Mouse (Mus musculus): Measurements from ENCODE around the gene Kptn.

Gene Kptn

DNA sequence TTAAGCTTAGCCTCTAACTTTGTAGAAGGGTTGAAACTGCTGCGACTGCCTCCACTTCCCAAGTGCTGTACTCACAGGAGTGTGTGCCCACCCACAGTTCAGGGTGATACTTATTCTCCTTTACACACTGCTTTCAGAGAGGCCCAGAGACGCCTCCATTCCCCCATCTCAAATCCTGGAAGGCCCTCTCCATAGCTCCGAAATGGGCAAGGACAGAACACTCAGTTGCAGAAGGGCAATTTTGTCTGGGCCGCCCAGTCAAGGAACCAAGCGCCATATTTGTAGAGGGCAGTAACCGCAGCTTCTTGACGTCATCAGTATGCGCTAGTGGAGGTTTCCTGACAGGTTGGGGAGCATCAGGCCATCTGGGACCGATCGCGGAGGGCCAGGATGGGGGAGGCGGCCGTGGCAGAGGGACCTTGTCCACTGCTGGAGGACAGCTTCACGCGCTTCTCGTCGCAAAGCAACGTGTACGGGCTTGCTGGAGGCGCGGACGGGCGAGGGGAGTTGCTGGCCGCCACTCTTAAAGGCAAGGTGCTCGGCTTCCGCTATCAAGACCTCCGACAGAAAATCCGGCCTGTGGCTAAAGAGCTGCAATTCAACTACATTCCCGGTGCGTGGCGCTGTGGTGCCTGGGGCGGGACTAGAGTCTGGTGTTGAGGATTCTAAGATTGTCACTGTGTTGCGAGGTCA, at the start of gene Kptn:
Kptn (plus strand) TSS at position 327 of the 693 bp plus-strand sequence.
- DNase-seq (ENCODE audit: low spot score), result peak; percentile 95

DNA sequence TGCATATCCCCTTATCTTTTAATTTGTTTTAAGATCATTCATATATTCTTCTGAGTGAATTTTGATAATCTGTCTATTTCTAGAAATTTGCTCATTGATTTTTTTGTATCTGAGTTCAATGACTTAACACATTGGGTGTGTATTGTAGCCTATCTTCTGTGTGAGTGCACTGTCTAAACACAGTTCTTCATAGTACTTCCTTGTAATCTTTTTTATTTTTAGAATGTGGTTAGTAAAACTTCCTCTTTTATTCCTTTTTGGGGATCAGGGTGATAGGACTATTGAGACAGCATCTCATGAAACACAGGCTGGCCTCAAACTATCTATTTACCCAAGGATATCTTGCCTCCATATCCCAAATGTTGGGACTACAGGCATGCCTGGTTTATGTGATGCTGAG, 48.8 kb upstream of the Kptn start:
- no peak for DNase-seq (ENCODE audit: low spot score)

DNA sequence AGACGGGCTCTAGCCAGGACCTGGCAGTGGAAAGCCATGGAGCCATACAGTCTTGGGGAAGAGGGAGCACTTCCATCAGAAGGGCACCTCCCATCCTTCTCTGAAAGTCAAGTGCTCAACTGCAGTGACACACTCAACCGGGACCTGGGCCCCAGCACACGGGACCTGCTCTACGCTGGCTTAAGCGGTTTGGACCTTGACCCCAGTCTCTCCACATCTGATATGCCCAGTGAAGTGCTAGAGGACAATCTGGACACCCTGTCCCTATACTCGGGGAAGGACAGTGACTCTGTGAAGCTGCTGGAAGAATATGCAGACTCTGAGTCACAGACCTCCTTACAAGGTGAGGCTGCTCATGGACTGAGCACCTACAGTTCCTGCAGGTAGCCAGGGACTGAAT, 47.8 kb upstream of the Kptn start:
- no peak for DNase-seq (ENCODE audit: low spot score)

DNA sequence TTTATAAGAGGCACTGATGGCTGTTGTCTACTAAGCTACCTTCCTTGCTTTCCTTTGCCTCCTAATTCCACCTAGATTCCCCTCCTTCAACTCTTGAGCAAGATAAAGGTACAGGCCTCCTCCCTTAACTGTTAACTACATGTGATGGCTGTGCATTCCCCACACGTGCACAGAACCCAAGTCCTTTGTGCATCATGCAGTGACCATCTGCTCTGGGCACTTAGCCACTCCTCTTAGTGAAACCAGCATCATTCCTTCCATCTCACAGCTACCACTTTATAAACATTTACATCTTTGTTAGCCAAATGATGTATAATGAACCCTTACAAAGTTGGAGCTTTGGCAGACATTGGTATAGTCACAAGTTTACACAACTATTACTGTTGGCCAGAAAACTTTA, 39.7 kb upstream of the Kptn start:
- DNase-seq (ENCODE audit: low spot score), result no peak

DNA sequence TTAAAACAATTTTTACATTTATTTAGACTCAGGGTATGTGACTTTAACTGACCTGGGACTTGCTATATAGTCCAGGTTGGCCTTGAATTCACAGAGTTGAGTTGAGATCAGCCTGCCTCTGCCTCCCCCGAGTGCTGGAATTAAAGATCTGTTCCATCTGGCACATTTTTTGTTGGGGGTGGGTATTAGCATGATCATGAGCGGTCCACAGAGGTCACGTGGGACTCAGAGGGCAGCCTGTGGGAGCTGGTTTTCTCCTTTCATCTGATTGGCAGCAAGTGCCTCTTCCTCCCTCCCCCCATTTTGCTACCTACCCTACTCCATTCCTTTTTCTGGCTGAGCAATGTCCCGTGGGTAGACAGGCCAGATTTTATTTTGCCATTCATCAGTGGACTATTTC, 39.1 kb upstream of the Kptn start:
- DNase-seq (ENCODE audit: low spot score), result no peak

DNA sequence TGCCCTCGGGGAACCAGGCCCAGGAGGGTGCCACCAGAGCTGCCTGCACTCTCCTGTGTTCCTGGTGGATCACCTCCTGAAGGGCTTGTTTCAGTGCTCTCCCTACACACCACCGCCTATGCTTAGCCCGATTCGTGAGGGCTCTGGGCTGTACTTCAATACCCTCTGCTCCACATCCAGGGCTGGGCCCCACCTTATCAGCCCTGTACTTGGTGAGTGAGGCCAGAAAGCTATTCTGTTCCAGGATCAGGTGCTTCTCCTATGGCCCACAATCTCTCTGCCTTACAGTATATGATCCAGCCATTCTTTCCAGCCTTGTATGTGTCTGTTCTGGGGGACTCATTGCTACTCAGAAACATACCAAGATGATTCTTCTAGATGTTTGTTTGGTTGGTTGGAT, 36.3 kb upstream of the Kptn start:
- DNase-seq (ENCODE audit: low spot score), result no peak

DNA sequence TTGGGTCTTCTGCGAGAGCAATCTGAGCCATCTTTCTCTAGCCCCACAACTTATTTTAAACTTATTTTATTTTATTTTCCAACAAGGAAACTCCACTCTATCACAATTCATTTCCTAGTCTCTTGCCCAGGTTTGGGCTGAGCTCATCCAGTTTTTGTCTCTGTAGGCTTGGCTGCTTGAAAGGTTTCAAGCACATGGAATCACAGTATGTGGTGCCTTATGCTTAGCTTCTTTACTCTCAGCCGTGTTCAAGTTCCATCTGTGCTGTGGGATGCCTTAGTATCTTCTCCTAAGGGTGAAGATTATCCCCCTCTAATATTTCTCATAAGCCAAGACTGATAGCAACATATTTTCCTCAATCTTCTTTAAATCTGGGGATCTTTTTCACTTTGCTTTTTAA, 32.1 kb upstream of the Kptn start:
- DNase-seq (ENCODE audit: low spot score), result no peak

DNA sequence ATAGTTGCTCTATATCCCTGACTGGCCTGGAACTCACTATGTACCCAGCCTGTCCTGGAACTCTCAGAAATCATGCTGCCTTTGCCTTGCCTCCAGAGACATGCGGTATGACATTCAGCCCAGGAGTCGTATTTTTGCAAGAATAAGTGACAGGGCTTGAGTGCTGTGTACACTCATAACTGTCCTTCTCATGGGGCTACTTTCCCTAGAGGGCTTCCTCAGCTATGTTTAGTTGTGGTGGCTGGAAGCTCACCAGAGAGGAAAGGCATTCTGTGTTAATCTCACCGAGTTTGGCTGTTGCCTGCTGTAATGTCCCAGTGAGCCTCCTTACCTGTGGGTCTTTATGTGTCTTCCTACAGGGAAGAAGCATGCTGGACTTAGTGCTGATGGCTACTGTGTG, 25.1 kb upstream of the Kptn start:
- DNase-seq (ENCODE audit: low spot score), result no peak

DNA sequence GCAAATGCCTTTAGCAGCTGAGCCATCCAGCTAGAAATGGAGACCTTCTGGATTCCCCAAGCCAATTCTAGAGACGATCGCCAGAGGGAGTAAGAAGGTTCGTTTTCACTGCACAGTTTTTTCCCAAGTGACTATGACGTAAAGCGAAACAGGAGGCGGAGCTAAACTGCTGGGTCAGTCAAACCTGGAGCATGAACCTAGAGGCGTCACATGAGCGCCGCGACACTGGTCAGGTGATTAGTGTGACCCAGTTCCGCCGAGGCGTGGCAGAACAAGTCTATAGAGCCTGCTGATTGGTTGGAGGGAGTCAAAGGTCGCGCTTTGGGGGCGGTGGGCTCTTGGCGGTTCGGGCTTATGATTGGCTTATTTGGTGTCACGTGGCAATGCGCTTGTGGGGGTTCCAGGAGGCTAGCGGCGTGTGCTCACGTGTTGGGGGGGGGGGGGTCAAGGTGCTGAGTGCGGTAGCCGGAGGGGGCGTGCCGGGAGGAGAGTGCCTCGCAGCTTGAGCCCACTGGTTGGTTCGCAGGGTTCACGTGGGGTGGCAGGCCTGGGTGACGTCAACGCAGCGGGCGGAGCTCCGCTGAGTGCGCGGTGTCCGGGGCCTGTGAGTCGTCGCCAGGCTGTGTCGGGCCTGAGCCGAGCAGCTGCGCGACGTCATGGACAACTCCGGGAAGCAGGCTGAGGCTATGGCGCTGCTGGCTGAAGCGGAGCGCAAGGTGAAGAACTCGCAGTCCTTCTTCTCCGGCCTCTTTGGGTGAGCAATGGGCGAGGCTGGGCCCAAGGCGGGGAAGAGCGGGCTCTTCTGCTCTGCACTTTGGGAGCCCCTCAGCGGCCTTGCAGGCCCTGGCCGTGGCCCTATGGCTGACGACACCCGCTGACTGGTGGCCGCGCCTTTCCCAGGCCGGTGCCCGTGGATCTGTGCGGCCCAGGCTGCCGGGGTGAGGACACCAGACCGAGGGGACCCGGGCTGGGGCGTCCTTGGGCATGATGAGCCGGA, 21.4 kb upstream of the Kptn start, which contains the start of gene Napa:
Napa (plus strand) TSS at position 438 of the 997 bp plus-strand sequence.
- peak; percentile 83 for DNase-seq (ENCODE audit: low spot score)

DNA sequence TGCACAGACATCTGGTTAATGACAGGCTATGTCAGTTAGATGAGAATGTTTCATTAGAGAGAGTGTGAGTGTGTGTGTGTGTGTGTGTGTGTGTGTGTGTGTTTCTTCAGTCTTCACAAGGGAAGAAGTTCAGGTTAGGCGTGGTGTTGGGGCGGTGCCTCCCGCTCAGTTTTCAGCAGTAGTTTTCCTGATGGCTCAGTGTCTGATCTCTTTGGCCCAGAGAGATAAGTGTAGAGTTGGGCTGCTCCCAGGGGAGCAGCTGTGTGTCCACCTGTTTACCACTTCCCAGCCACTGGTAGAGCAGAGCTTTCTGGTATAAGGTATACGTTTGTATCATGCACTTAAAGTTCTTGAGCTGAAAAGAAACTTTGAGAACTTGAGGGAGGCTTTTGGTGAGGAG, 19.8 kb upstream of the Kptn start:
- no peak for DNase-seq (ENCODE audit: low spot score)

DNA sequence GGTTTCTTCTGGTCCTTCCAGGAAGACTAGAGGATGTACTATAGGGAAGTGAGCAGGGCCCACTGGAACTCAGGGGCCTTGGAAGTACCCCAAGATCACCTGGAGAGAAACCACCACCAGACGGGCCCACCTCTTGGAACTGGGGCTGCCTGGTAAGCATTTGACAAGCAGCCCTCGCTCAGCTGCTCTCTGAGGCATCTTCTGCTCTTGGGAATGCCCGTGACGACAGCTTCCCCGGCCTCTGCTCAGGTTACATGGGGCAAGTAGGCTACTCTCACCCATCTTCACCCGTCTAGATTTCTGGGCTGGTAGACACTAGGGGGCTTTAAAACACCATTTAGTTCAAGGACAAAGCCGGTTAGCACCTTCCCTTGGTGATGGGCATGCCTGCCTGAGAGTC, 18.6 kb upstream of the Kptn start:
- no peak for DNase-seq (ENCODE audit: low spot score)

DNA sequence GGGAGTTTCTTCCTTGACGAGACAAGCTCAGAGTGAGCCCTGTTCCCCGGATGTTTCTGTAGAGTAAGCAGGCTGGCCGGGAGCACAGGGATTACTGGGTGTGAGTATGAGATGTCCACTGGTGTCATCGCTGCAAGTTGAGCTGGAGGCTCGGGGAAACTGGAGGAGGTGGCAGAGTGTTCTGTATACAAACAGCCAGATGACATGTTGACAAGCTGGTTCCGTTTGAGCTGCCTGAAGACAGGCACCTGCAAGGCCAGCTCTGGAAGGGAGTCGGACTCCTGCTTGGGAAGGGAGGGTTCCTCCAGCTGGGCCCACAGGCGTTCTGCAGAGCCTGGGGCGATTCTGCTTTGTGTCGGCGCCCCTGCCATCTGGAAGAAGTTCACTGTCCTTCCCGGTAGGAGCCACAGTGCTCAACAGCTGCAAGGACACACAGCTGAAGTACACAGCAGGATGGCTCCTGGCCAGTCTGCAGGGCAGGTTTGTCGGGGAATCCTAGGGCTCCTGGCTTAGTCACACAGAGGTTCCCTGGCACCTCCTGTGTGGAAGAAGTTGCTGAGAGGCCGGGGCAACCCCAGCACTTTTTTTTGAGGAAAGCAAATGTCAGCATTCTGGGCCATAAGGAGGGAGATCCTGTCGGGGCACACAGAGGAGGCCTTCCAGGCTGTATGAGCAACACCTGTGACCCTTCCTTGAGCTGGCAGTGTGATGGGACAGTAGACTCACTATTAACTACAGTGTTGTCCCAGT, 17.8 kb upstream of the Kptn start:
- DNase-seq (ENCODE audit: low spot score), result no peak

DNA sequence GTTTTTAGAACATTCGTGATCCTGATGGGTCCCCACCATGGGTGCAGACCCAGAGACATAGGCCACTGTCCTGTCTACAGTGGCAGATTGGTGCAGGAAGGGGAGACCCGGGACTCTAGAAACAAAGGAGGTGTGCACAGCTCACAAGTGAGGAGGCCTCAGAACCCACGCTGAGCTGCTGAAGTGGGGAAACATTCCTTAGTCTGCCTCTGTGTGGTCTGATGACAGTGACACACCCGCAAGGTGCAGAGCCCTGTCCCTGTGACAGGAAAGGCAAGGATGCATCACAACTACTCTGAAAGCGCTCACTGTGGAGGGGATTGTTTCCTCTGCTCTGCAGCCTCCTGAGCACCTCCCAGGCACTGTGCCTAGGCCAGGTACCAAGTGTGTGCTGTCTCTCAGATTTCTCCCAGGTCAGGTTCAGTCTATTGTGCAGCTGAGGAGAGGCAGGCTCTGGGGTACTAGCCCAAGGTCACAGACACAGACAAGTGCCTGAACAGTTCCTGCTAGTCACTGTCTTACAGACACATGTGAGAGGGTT, 16.9 kb upstream of the Kptn start:
- no peak for DNase-seq (ENCODE audit: low spot score)

DNA sequence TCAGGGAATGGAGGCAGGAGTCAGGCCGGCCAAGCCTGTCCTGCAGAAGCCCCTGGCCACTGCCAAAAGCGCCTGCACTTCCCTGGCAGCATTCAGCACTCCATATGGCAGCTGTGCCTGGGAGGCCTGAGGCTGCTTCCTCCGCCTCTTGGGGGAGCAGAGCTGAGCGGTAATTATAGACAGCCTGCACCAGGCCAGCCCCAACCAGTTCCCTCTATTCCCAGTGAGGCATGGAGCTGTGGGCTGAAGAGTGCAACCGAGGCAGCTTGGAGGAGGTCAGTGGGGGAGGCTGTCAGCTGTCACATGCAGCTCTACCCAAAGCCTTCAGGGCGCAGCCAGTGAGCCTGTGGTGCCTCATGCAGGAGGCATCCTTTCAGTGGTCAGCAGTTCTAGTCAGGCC, 15.9 kb upstream of the Kptn start:
- no peak for DNase-seq (ENCODE audit: low spot score)

DNA sequence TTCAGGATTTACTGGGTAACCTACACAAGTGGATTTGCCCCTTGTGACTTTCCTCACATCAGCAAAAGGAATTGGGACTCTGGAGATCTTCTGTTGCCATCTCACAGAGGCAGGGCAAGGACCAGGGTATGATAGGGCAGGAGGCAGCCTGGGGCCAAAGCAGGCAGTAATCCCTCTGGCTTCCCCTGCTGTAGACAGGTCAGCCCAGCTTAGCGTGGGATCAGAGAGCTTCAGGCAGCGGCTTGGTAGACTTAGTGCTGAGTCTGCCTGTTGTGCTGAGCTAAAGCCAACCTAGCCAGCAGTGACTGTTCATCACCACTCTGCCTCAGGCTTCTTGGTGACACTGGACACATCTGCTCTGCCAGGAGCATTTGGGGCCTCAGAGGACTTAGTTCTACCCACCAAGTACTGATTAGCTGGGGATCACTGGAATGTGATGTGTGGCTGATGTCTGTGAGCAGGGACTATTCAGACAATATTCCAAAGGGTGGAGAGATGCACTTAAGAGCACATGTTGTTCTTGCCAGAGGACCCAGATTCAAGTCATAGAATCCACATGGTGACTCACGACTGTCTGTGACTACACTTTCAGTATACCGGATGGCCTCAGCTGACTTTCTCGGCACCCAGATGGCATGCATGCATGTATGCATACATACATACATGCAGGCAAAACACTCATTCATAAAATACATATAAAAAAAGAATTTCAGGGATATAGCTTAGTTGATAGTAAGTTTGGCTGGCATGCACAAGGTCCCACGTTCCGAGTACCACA, 14.9 kb upstream of the Kptn start:
- DNase-seq (ENCODE audit: low spot score), result no peak

DNA sequence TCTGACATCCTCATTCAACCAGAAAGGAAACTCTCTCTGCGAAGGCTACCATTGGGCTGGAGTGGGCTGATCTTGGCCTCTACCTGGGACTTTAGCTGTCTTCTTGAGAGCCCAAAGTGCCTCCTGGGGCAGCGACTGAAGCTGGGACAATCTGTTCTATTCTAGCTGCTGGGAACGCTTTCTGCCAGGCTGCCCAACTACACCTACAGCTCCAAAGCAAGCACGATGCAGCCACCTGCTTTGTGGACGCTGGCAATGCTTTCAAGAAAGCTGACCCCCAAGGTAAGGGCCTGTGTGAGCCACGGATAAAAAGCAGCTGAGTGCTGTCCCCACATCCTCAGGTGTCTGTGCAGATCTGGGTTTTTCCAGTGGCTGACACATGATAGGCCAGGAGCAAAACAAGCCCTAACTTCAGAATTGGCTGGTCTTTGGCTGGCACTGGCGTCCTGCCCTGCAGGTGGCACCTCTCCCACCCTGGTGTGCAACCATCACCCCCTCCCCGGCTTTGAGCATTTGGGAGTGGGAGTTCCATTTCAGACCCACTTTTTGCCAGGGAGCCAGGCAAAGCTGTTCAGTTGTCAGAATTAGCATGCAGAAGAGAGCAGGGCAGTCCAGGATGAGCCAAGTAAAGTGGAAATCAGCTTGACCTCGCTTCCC, 10.7 kb upstream of the Kptn start:
- no peak for DNase-seq (ENCODE audit: low spot score)

DNA sequence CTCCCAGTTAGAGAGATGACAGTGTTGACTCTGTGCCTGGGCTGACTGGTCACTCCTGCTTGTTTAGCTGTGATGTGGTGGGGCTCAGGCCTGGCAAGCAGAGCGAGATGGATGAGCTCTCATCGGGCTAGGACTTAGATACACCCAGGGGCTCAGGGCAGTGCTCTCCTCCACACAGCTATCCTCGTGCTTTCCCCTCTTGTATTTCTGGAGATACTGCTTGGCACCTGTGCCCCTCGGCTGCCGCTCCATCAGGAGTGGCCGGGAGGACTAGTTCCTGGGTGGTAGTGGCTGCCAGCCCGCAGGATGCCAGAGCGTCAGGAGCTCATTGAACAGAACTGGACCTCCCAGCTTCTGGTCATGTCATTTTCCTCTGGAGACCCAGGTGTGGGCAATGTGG, 9.5 kb upstream of the Kptn start:
- no peak for DNase-seq (ENCODE audit: low spot score)

DNA sequence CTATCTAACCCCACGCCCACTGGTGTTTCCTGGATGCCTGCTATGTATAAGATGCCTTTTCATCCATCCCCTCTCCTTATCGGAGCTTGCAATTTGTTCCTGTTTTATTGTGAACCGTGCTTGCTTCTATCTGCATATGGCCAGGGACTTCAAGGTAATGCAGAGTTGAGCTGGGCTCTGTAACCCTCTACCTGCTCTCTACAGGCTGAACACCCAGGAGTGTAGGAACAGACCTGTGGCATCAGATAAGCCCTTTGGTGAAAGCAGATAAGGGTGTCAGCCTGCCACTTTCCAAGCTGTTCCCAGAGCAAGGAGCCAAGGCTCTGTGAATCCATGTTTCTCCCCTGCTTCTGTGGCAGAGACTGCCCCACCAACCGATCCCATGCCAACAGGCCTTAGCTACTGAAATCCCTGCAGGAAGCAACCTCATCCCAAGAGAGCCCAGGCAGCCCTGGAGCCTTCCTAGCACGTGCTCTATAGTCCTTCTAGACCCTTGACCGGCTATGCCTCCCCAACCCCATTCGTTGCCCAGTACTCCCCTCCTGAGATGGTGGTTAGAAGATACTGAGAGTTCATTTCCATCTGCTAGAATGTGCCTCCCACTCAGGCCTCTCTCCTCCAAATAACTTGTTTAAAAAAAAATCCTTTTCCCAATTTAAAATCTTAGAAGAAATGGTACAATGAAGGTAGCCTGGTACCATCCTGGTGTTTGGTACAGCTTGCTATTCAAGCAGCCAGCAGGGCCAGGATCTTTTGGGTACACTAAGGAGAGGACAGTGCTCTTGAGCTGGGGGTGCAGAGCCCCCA, 8.2 kb upstream of the Kptn start:
- DNase-seq (ENCODE audit: low spot score), result no peak

DNA sequence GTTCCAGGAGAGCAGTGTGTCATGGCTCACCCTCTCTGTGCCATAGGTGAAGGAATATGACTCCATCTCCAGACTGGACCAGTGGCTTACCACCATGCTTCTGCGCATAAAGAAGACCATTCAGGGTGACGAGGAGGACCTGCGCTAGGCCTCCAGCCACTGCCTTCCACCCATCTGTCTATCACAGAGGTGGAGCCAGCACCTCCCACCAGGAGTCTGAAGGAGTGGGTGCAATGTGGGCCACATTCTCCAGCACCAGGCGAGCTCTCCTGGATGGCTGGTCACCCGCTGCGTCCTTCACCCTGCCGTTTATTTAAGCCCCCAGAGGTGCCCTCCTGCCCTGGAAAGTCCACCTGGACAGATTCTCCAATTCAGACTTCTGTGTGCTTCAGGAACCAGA, 3.3 kb upstream of the Kptn start:
- DNase-seq (ENCODE audit: low spot score), result no peak

DNA sequence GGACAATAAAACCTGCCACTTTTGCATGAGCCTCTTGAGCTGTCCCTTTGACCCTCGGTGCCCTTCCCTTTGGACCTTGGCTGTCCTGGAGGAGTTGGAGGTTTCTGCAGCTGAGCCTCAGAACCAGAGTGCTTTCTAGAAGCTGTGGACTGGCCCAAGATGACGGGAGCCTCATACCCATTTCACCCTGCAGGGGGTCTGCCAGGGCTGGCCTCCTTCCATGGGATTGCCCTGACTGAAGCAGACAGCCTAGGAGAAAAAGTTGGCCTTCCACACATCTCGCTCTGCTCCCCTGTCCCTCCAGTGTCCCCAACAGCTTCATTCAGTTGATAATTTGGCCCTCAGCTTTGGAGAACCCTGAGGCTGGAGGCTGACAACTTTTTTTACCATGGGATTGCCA, 2.6 kb upstream of the Kptn start:
- DNase-seq (ENCODE audit: low spot score), result no peak
